Mouse (Mus musculus) mature B cell (primary cell): Measurements from ENCODE around the gene Mov10.
"Not testable (repeated sequence)": the region's sequence is repeated elsewhere in the genome, so short reads cannot be mapped to it uniquely, and the experiment has no call there.

Source experiments
- in situ Hi-C: fragments of 300-500 bp; cut with MboI; formaldehyde crosslinking; loops from 2 replicates; pipeline ENCODE4 v1.14.3; 2019

Mov10 gene

GRCm38 (mm10) chr3:104781471-104781903, 36.9 kb downstream of the Mov10 start, which contains the start of gene Fam19a3:
Gene Fam19a3 (minus strand): TSS chr3:104781840.
- in situ Hi-C loops: no loop called here

- in situ Hi-C loops: no loop called here
These were observed 37.6 kb downstream of the Mov10 start, which contains the start of gene Ppm1j for GRCm38 (mm10) chr3:104780561-104781420. Gene Ppm1j (plus strand): TSS chr3:104781056.

GRCm38 (mm10) chr3:104779949-104780348, 38.4 kb downstream of the Mov10 start:
- in situ Hi-C loops: no loop called here

GRCm38 (mm10) chr3:104777342-104777741, 41.0 kb downstream of the Mov10 start:
- in situ Hi-C loops: no loop called here

- in situ Hi-C loops: no loop called here
These were observed 45.1 kb downstream of the Mov10 start for GRCm38 (mm10) chr3:104773301-104773700.

- in situ Hi-C loops: no loop called here
These were observed 46.9 kb downstream of the Mov10 start for GRCm38 (mm10) chr3:104771460-104771859.

GRCm38 (mm10) chr3:104770918-104771317, 47.4 kb downstream of the Mov10 start:
- in situ Hi-C loops: no loop called here

GRCm38 (mm10) chr3:104770035-104770434, 48.3 kb downstream of the Mov10 start:
- in situ Hi-C loops: no loop called here

- in situ Hi-C loops: no loop called here
These were observed 49.2 kb downstream of the Mov10 start for GRCm38 (mm10) chr3:104769135-104769534.

- in situ Hi-C loops: no loop called here
These were observed 50.6 kb downstream of the Mov10 start for GRCm38 (mm10) chr3:104767716-104768115.

- in situ Hi-C loops: no loop called here
These were observed 51.2 kb downstream of the Mov10 start for GRCm38 (mm10) chr3:104767141-104767540.

- in situ Hi-C loops: no loop called here
These were observed 53.3 kb downstream of the Mov10 start for GRCm38 (mm10) chr3:104765021-104765420.

GRCm38 (mm10) chr3:104762103-104762863, 56.1 kb downstream of the Mov10 start:
- in situ Hi-C loops: not testable (repeated sequence)

GRCm38 (mm10) chr3:104758869-104759268, 59.5 kb downstream of the Mov10 start:
- in situ Hi-C loops: no loop called here

GRCm38 (mm10) chr3:104758406-104758805, 60.0 kb downstream of the Mov10 start:
- in situ Hi-C loops: no loop called here

GRCm38 (mm10) chr3:104752845-104753244, 65.5 kb downstream of the Mov10 start:
- in situ Hi-C loops: not testable (repeated sequence)
